Mouse (Mus musculus): ENCODE results near the gene Frmd4a.

Gene Frmd4a

GRCm38 (mm10) chr2:4522769-4523487 lies 505.4 kb downstream of the Frmd4a start:
- DNase-seq (ENCODE audit: low spot score) = no peak

- no peak for DNase-seq (ENCODE audit: low spot score)
Measured at GRCm38 (mm10) chr2:4527094-4527493, 509.6 kb downstream of the Frmd4a start.

- DNase-seq (ENCODE audit: low spot score) = no peak
Measured at GRCm38 (mm10) chr2:4529254-4529729, 511.8 kb downstream of the Frmd4a start.

GRCm38 (mm10) chr2:4531533-4532197 lies 514.1 kb downstream of the Frmd4a start:
- no peak for DNase-seq (ENCODE audit: low spot score)

GRCm38 (mm10) chr2:4532198-4532568 lies 514.7 kb downstream of the Frmd4a start:
- DNase-seq (ENCODE audit: low spot score) = no peak

- DNase-seq (ENCODE audit: low spot score) = no peak
Measured at GRCm38 (mm10) chr2:4532945-4533344, 515.4 kb downstream of the Frmd4a start.

- no peak for DNase-seq (ENCODE audit: low spot score)
Measured at GRCm38 (mm10) chr2:4535187-4535864, 517.8 kb downstream of the Frmd4a start.

- DNase-seq (ENCODE audit: low spot score) = no peak
Measured at GRCm38 (mm10) chr2:4541330-4541729, 523.8 kb downstream of the Frmd4a start.

GRCm38 (mm10) chr2:4541844-4542628 lies 524.5 kb downstream of the Frmd4a start:
- no peak for DNase-seq (ENCODE audit: low spot score)

GRCm38 (mm10) chr2:4542629-4543416 lies 525.3 kb downstream of the Frmd4a start:
- DNase-seq (ENCODE audit: low spot score) = peak; percentile 60

- no peak for DNase-seq (ENCODE audit: low spot score)
Measured at GRCm38 (mm10) chr2:4543417-4543775, 525.9 kb downstream of the Frmd4a start.

GRCm38 (mm10) chr2:4544360-4544759 lies 526.8 kb downstream of the Frmd4a start:
- DNase-seq (ENCODE audit: low spot score) = no peak

GRCm38 (mm10) chr2:4545261-4545660 lies 527.7 kb downstream of the Frmd4a start:
- DNase-seq (ENCODE audit: low spot score) = no peak

GRCm38 (mm10) chr2:4547003-4547662 lies 529.6 kb downstream of the Frmd4a start:
- no peak for DNase-seq (ENCODE audit: low spot score)

- no peak for DNase-seq (ENCODE audit: low spot score)
Measured at GRCm38 (mm10) chr2:4549271-4549670, 531.8 kb downstream of the Frmd4a start.

GRCm38 (mm10) chr2:4550017-4550763 lies 532.7 kb downstream of the Frmd4a start:
- no peak for DNase-seq (ENCODE audit: low spot score)

GRCm38 (mm10) chr2:4551438-4551837 lies 533.9 kb downstream of the Frmd4a start:
- DNase-seq (ENCODE audit: low spot score) = no peak

- no peak for DNase-seq (ENCODE audit: low spot score)
Measured at GRCm38 (mm10) chr2:4551866-4552265, 534.3 kb downstream of the Frmd4a start.

- no peak for DNase-seq (ENCODE audit: low spot score)
Measured at GRCm38 (mm10) chr2:4552486-4552885, 535.0 kb downstream of the Frmd4a start.

GRCm38 (mm10) chr2:4555221-4555631 lies 537.7 kb downstream of the Frmd4a start:
- DNase-seq (ENCODE audit: low spot score) = no peak
